Mouse (Mus musculus): Measurements from ENCODE around the gene Rbm42. TPM values are rescaled to one million over a fixed set of nuclear protein-coding genes. Genes with fewer than 3 reads are reported as not detected.

Gene Rbm42
- 12.1 TPM for polyA plus RNA-seq (2015; fragmentation: Illumina TruSeq; extraction: RNeasy Lipid Tissue Mini Kit (QIAGEN cat#74804); ENCODE audit: insufficient read depth, low replicate concordance)

DNA sequence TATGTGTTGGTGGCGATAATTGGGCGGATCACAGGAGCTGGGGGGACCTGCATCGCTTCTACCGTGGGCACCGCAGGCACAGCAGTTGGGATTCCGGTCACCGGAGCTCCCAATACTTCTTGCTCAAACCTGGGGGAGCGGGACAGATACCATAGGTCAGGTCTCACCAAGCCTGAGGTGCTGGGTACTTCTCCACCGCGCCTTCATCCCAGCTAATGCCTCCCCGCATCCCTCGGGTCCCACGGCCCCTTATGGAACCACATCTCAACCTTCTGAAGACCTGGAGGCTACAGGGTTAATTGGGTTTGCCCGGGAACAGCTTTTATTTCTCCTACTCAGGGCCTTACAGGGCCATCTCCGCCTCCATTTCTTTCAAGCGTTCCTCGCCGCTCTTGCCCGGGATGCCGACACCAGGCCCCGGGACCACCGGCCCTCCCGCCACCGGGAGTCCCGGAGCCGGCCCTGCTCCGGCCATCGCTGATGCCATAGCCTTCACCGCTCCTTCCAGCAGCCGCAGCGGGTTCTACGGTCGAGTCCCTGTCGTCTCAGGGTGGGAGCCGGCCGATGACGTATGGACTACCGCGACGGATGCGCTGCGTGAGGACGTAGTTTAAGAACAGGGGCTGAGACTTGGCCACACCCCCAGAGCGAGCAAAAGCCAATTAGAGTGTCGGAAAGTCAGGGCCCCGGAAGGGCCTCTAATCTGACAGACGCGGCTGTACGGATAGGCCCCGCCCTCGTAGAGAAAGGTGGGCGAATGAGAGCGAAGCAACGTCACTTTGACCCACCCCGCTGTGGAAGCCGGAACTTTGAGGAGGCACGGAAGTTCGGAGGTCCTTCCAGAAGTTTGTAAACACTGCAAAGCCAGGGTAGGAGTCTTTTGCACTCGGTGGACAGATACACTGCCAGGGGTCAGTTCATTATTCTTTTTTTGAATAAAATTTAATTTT, at the start of gene Rbm42:
TSS of gene Rbm42 (minus strand) at position 727 of the 950 bp plus-strand sequence.

DNA sequence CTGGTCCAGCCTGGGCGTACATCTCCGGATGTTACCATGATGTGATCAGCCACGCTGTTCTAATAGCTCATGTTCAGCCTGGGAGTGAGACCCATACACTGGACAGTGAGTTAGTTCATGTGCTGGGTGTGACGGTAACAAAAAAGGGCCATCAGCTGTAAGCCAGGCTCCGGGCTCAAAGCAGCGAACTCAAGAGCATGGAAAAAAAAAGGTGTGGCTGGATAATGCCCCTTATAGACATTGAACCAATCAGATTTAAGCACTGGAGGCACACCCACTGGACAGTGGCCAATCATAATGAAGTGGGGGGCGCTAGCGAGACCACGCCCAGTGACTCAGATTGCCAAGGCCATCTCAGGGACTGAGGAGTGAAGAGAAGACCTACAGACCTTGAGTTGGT, 48.5 kb upstream of the Rbm42 start, which contains the start of gene 2200002J24Rik:
TSS of gene 2200002J24Rik (plus strand) at position 338 of the 400 bp plus-strand sequence.

GRCm38 (mm10) chr7:30671480-30671879, 21.4 kb upstream of the Rbm42 start, which contains the start of gene Pmis2:
Gene Pmis2 (minus strand): TSS chr7:30671605.

DNA sequence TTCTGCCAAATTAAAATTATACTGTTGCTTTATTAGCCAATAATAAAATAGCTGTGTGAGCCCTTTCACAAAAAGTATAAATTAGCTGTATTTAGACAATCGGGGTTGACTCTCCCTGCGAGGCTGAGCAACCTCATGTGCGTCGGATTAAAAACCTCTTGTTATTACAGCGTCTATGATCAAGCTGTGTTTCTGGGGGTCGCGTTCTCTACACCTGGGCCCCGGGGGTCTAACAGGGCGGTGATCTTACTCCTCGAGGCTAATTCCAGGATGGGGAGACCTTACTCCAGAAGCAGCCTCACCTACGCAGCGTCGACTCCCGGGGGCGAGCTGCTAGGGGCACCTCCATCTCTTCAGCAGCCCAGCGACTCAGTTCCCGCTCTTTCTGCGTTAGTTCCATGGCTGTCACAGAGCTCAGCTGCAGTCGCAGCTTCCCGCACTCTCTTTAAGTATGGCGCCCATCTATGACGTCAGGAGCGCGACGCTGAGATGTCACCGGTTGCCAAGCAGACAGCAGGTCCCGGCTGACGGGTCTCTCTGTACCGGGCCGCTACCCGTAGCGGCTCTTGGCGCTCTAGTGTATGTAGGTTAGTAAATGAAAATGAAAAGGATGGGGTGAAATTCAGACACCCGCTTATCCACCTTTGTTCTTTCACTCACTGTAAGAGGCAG, 14.5 kb upstream of the Rbm42 start, which contains the start of gene Haus5:
TSS of gene Haus5 (minus strand) at position 466 of the 672 bp plus-strand sequence.

GRCm38 (mm10) chr7:30635752-30636151, 14.4 kb downstream of the Rbm42 start, which contains the start of gene Etv2:
Gene Etv2 (minus strand): TSS chr7:30635852.

GRCm38 (mm10) chr7:30625530-30626384, 24.4 kb downstream of the Rbm42 start, which contains the start of gene Cox6b1:
Gene Cox6b1 (minus strand): TSS chr7:30626151.

GRCm38 (mm10) chr7:30612654-30613402, 37.3 kb downstream of the Rbm42 start, which contains the start of gene Upk1a:
Gene Upk1a (minus strand): TSS chr7:30612847.

DNA sequence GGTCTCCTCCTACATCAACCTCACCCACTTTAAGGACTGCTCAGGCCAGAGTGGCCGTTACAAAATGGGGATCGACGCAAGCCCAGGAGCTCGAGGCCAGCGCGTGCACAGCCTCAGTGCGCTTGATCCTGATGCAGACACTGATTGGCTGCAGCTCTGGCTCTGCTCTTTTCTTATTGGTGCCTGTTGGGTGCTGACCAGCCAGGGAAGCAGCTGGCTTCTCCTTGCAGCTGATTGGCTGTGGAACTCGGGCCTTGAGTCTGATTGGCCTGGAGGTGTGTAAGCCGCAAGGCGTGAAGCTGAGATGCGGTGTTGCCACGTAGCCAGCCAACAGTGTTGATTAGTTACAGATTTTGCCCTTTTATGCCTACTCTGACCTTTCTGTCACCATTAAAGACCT, 51.3 kb downstream of the Rbm42 start, which contains the start of gene Zbtb32:
TSS of gene Zbtb32 (minus strand) at position 124 of the 400 bp plus-strand sequence.

Other genes starting within 250 kb of the Rbm42 start
- gene Tyrobp, start 236.6 kb downstream of the Rbm42 start, polyA plus RNA-seq (2015; fragmentation: Illumina TruSeq; extraction: RNeasy Lipid Tissue Mini Kit (QIAGEN cat#74804); ENCODE audit: insufficient read depth, low replicate concordance) = 399 TPM
- gene Hcst, start 230.5 kb downstream of the Rbm42 start, polyA plus RNA-seq (2015; fragmentation: Illumina TruSeq; extraction: RNeasy Lipid Tissue Mini Kit (QIAGEN cat#74804); ENCODE audit: insufficient read depth, low replicate concordance) = 34.7 TPM
- gene Nfkbid, start 228.6 kb downstream of the Rbm42 start, polyA plus RNA-seq (2015; fragmentation: Illumina TruSeq; extraction: RNeasy Lipid Tissue Mini Kit (QIAGEN cat#74804); ENCODE audit: insufficient read depth, low replicate concordance) = 36.4 TPM
- 0.81 TPM for gene Aplp1, start 204.8 kb downstream of the Rbm42 start, polyA plus RNA-seq (2015; fragmentation: Illumina TruSeq; extraction: RNeasy Lipid Tissue Mini Kit (QIAGEN cat#74804); ENCODE audit: insufficient read depth, low replicate concordance)
- gene Kirrel2, start 192.6 kb downstream of the Rbm42 start, polyA plus RNA-seq (2015; fragmentation: Illumina TruSeq; extraction: RNeasy Lipid Tissue Mini Kit (QIAGEN cat#74804); ENCODE audit: insufficient read depth, low replicate concordance) = not detected
- 0.26 TPM for gene Nphs1, start 192.0 kb downstream of the Rbm42 start, polyA plus RNA-seq (2015; fragmentation: Illumina TruSeq; extraction: RNeasy Lipid Tissue Mini Kit (QIAGEN cat#74804); ENCODE audit: insufficient read depth, low replicate concordance)
- gene Prodh2, start 156.7 kb downstream of the Rbm42 start, polyA plus RNA-seq (2015; fragmentation: Illumina TruSeq; extraction: RNeasy Lipid Tissue Mini Kit (QIAGEN cat#74804); ENCODE audit: insufficient read depth, low replicate concordance) = not detected
- 2.3 TPM for gene Arhgap33, start 115.3 kb downstream of the Rbm42 start, polyA plus RNA-seq (2015; fragmentation: Illumina TruSeq; extraction: RNeasy Lipid Tissue Mini Kit (QIAGEN cat#74804); ENCODE audit: insufficient read depth, low replicate concordance)
- 6.5 TPM for gene Hspb6, start 98.1 kb downstream of the Rbm42 start, polyA plus RNA-seq (2015; fragmentation: Illumina TruSeq; extraction: RNeasy Lipid Tissue Mini Kit (QIAGEN cat#74804); ENCODE audit: insufficient read depth, low replicate concordance)
- 6.0 TPM for gene Proser3, start 98.0 kb downstream of the Rbm42 start, polyA plus RNA-seq (2015; fragmentation: Illumina TruSeq; extraction: RNeasy Lipid Tissue Mini Kit (QIAGEN cat#74804); ENCODE audit: insufficient read depth, low replicate concordance)
- 50.0 TPM for gene Lin37, start 90.5 kb downstream of the Rbm42 start, polyA plus RNA-seq (2015; fragmentation: Illumina TruSeq; extraction: RNeasy Lipid Tissue Mini Kit (QIAGEN cat#74804); ENCODE audit: insufficient read depth, low replicate concordance)
- gene U2af1l4, start 87.0 kb downstream of the Rbm42 start, polyA plus RNA-seq (2015; fragmentation: Illumina TruSeq; extraction: RNeasy Lipid Tissue Mini Kit (QIAGEN cat#74804); ENCODE audit: insufficient read depth, low replicate concordance) = 48.4 TPM
- gene Gm49396, start 87.0 kb downstream of the Rbm42 start, polyA plus RNA-seq (2015; fragmentation: Illumina TruSeq; extraction: RNeasy Lipid Tissue Mini Kit (QIAGEN cat#74804); ENCODE audit: insufficient read depth, low replicate concordance) = 21.5 TPM
- gene Psenen, start 86.7 kb downstream of the Rbm42 start, polyA plus RNA-seq (2015; fragmentation: Illumina TruSeq; extraction: RNeasy Lipid Tissue Mini Kit (QIAGEN cat#74804); ENCODE audit: insufficient read depth, low replicate concordance) = 134 TPM
- not detected for gene Igflr1, start 84.9 kb downstream of the Rbm42 start, polyA plus RNA-seq (2015; fragmentation: Illumina TruSeq; extraction: RNeasy Lipid Tissue Mini Kit (QIAGEN cat#74804); ENCODE audit: insufficient read depth, low replicate concordance)
- 45.0 TPM for gene Kmt2b, start 61.6 kb downstream of the Rbm42 start, polyA plus RNA-seq (2015; fragmentation: Illumina TruSeq; extraction: RNeasy Lipid Tissue Mini Kit (QIAGEN cat#74804); ENCODE audit: insufficient read depth, low replicate concordance)
- 2.5 TPM for gene Zbtb32, start 51.4 kb downstream of the Rbm42 start, polyA plus RNA-seq (2015; fragmentation: Illumina TruSeq; extraction: RNeasy Lipid Tissue Mini Kit (QIAGEN cat#74804); ENCODE audit: insufficient read depth, low replicate concordance)
- gene Upk1a, start 37.5 kb downstream of the Rbm42 start, polyA plus RNA-seq (2015; fragmentation: Illumina TruSeq; extraction: RNeasy Lipid Tissue Mini Kit (QIAGEN cat#74804); ENCODE audit: insufficient read depth, low replicate concordance) = 0.22 TPM
- 519 TPM for gene Cox6b1, start 24.2 kb downstream of the Rbm42 start, polyA plus RNA-seq (2015; fragmentation: Illumina TruSeq; extraction: RNeasy Lipid Tissue Mini Kit (QIAGEN cat#74804); ENCODE audit: insufficient read depth, low replicate concordance)
- not detected for gene Etv2, start 14.5 kb downstream of the Rbm42 start, polyA plus RNA-seq (2015; fragmentation: Illumina TruSeq; extraction: RNeasy Lipid Tissue Mini Kit (QIAGEN cat#74804); ENCODE audit: insufficient read depth, low replicate concordance)
- 27.1 TPM for gene Haus5, start 14.7 kb upstream of the Rbm42 start, polyA plus RNA-seq (2015; fragmentation: Illumina TruSeq; extraction: RNeasy Lipid Tissue Mini Kit (QIAGEN cat#74804); ENCODE audit: insufficient read depth, low replicate concordance)
- not detected for gene Pmis2, start 21.3 kb upstream of the Rbm42 start, polyA plus RNA-seq (2015; fragmentation: Illumina TruSeq; extraction: RNeasy Lipid Tissue Mini Kit (QIAGEN cat#74804); ENCODE audit: insufficient read depth, low replicate concordance)
- gene 2200002J24Rik, start 48.6 kb upstream of the Rbm42 start, polyA plus RNA-seq (2015; fragmentation: Illumina TruSeq; extraction: RNeasy Lipid Tissue Mini Kit (QIAGEN cat#74804); ENCODE audit: insufficient read depth, low replicate concordance) = not detected
- gene Atp4a, start 61.9 kb upstream of the Rbm42 start, polyA plus RNA-seq (2015; fragmentation: Illumina TruSeq; extraction: RNeasy Lipid Tissue Mini Kit (QIAGEN cat#74804); ENCODE audit: insufficient read depth, low replicate concordance) = not detected
- gene Tmem147, start 79.2 kb upstream of the Rbm42 start, polyA plus RNA-seq (2015; fragmentation: Illumina TruSeq; extraction: RNeasy Lipid Tissue Mini Kit (QIAGEN cat#74804); ENCODE audit: insufficient read depth, low replicate concordance) = 51.8 TPM
- not detected for gene Gapdhs, start 93.4 kb upstream of the Rbm42 start, polyA plus RNA-seq (2015; fragmentation: Illumina TruSeq; extraction: RNeasy Lipid Tissue Mini Kit (QIAGEN cat#74804); ENCODE audit: insufficient read depth, low replicate concordance)
- gene Sbsn, start 101.2 kb upstream of the Rbm42 start, polyA plus RNA-seq (2015; fragmentation: Illumina TruSeq; extraction: RNeasy Lipid Tissue Mini Kit (QIAGEN cat#74804); ENCODE audit: insufficient read depth, low replicate concordance) = 5.4 TPM
- gene Dmkn, start 113.4 kb upstream of the Rbm42 start, polyA plus RNA-seq (2015; fragmentation: Illumina TruSeq; extraction: RNeasy Lipid Tissue Mini Kit (QIAGEN cat#74804); ENCODE audit: insufficient read depth, low replicate concordance) = 0.43 TPM
- gene Krtdap, start 137.6 kb upstream of the Rbm42 start, polyA plus RNA-seq (2015; fragmentation: Illumina TruSeq; extraction: RNeasy Lipid Tissue Mini Kit (QIAGEN cat#74804); ENCODE audit: insufficient read depth, low replicate concordance) = not detected
- gene Ffar2, start 173.5 kb upstream of the Rbm42 start, polyA plus RNA-seq (2015; fragmentation: Illumina TruSeq; extraction: RNeasy Lipid Tissue Mini Kit (QIAGEN cat#74804); ENCODE audit: insufficient read depth, low replicate concordance) = 23.9 TPM
- gene Ffar3, start 205.9 kb upstream of the Rbm42 start, polyA plus RNA-seq (2015; fragmentation: Illumina TruSeq; extraction: RNeasy Lipid Tissue Mini Kit (QIAGEN cat#74804); ENCODE audit: insufficient read depth, low replicate concordance) = 0.41 TPM
- 29.4 TPM for gene Ffar1, start 211.2 kb upstream of the Rbm42 start, polyA plus RNA-seq (2015; fragmentation: Illumina TruSeq; extraction: RNeasy Lipid Tissue Mini Kit (QIAGEN cat#74804); ENCODE audit: insufficient read depth, low replicate concordance)
- gene Cd22, start 230.0 kb upstream of the Rbm42 start, polyA plus RNA-seq (2015; fragmentation: Illumina TruSeq; extraction: RNeasy Lipid Tissue Mini Kit (QIAGEN cat#74804); ENCODE audit: insufficient read depth, low replicate concordance) = 692 TPM